Mouse (Mus musculus) layer of hippocampus, postnatal 36 days (tissue): ENCODE measurements around the gene Onecut1. TPM values are rescaled to one million over a fixed set of nuclear protein-coding genes. Genes with fewer than 3 reads are reported as not detected.

ENCODE experiments used
- DNase-seq, 2 experiments: peaks; one replicate each; pipeline ENCODE4 v3.0.0; 2022
- total RNA-seq, 2 experiments: library from RNA; stranded (reverse); gene quantifications; 2 replicates each; pipeline ENCODE4 v1.2.3; 2021

Onecut1 gene
- 1 to 10 TPM in 1 of 2 experiments, under 1 TPM in 1; 0.35 to 1.1 TPM for total RNA-seq

DNA sequence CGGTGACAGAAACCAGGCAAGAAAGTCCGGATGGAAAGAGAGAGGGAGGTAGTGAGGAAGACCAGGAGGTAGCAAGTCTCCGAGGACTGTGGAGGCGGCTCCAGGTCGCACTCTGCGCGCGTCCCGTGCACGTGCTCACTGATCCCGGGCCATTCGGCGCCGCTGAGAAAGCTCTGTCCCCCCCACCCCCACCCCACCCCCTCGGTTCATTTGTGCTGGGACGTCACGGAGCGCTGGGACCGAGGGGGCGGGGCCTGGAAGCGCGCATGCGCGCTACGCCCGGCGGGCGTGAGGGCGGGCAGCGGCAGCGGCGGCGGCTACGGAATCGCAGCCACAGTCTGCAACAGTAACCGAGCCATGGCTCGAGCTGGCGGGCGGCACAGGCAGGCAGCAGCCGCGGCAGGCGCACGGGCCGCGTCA lies at the start of gene Onecut1:
Gene Onecut1 (plus strand): TSS at position 361 of the 420 bp plus-strand sequence.
- no peak for DNase-seq

- DNase-seq: no peak
Observed at GRCm38 (mm10) chr9:74819736-74820511, 41.8 kb upstream of the Onecut1 start.

GRCm38 (mm10) chr9:74825102-74825501 lies 36.6 kb upstream of the Onecut1 start:
- no peak for DNase-seq

GRCm38 (mm10) chr9:74829206-74829605 lies 32.5 kb upstream of the Onecut1 start:
- DNase-seq: no peak

GRCm38 (mm10) chr9:74842890-74843289 lies 18.8 kb upstream of the Onecut1 start:
- no peak for DNase-seq

DNA sequence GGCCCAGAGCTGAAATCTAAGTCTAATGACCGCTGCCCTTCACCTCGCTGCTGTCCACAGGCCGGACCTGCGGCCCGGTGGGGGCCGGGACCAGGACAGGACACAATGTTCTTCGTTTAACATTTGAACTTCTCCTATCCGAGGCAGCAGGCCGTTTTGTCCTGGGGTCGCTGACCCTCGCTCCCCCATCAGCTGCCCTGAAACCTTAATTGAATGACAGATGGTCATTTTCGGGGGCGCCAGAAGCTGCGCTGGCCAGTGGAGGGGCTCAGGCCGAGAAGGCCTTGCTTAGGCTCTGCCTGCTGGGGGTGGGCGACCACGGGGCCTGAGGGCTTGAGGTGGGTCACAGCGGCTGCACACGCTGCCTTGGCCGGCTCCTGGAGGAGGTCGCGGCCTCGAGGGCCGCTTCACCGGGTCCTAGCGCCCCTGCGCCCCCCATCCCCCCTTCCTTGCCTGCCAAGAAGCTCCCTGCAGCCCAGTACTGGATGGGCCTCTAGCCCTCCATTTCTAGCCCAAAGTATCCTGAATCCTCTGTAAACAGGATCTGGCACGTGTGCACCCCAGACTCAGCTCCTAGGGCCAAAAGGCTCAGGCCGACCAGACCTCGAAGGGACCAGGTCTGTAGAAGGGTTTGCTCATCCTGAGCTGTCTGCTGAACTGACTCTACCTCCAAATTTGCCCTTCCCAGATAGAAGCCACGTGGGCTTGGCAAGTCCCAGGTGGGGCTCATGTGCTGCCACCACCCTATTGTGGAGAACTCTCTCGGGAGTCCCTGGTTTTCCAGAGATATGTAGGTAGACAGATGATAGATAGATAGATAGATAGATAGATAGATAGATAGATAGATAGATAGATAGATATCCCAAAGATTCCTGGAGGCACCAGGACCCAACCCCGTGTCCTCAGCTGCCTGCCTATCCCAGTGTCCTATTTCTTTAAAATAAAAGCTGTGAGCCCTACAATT lies 14.6 kb upstream of the Onecut1 start:
- no peak for DNase-seq

GRCm38 (mm10) chr9:74848411-74849194 lies 13.1 kb upstream of the Onecut1 start:
- no peak for DNase-seq

- DNase-seq: no peak
Observed at GRCm38 (mm10) chr9:74849195-74849978, 12.3 kb upstream of the Onecut1 start.

DNA sequence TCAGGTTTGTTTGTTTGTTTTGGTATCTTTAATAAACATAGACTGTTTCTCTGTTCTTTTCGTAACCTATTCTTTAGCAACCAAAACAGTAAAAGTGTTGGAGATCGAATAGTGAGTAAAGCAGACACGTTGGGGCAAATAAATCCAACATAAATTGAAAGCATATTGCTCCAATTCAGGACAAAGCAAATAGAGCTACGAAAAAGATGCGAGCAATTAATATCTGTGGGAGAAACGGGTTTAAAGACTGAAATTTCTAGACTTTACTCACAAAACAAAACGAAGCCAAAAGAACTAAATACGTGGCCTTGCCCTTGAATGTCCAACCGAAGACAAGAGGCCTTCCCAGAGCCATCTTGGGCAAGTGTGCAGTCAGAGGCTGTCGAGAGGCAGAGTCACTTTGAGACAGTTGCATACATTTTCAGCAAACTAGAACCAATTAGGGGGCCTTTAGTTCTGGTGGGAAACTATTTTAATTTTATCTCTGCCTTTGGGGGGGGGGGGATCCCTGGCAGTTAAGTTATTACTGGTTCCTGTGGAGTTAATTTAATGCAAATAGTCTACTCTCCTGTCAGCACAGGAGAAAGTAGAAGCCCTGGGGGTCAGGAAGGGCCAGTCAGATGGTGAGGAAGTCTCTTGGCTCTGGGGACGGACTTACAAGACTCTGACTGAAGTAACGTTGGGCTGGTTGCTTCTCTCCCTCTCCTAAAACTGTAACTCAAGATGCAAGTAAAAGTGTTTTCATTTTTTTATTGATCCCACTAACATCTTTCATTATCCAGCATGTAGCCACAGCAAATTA lies 11.5 kb upstream of the Onecut1 start:
- DNase-seq: no peak

DNA sequence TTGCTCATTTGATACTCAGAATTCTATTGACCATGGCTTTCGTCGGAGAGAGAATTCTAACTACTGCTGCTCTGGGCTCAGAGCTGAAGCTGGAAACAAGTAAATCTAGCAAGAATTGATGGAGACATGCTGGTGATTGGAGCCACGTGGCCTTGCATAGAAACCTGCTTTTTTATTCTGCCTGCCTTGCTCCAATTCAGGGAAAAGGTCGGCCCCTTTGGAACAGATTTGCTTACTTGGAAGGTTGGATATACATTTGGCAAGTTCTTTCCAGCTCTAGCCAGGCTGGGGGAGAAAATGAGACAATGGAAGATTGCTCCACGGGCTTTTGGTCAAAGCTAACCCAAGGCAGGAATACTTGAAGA lies 11.0 kb upstream of the Onecut1 start:
- DNase-seq: no peak

DNA sequence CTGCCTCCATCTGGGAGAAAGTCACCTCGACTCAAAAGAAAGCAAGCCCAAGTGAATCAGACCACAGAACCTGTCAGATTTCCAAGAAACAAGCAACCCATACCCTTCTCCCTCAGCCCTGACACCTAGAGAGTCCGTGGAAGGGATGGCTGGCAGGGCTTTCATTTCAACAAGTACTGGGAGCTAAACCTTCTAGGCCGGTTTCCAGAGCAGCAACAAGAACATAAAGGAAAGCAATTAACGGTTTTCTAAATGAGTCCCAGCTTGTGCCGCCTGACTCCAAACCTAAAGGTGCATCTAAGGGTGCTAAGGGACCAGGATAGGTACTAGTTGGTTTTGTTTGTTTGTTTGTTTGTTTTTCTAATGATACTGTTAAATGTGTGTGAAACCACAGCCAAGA lies 10.1 kb upstream of the Onecut1 start:
- no peak for DNase-seq

DNA sequence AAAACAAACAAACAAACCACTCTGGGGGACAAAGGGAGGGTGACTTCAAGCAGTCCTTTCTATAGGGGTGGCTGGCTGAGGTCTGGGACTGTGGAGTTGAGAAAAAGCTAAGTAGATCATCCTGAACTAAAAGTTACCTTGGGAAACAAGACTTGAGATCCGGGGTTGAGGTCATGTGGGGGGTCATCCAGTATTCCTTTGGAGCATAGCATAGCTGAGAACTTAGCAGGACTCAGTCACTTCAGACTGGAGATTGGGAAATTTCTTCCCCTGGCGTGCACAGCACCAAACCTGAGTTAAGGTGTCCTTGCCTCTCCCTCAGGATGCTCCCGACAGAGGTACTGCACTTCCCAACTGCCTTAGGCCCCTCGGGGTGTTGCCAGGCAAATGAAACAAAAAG lies 9.4 kb upstream of the Onecut1 start:
- no peak for DNase-seq

GRCm38 (mm10) chr9:74853191-74854072 lies 8.3 kb upstream of the Onecut1 start:
- DNase-seq: no peak

- no peak for DNase-seq
Observed at GRCm38 (mm10) chr9:74854073-74854591, 7.6 kb upstream of the Onecut1 start.

GRCm38 (mm10) chr9:74855446-74855845 lies 6.3 kb upstream of the Onecut1 start:
- DNase-seq: no peak

DNA sequence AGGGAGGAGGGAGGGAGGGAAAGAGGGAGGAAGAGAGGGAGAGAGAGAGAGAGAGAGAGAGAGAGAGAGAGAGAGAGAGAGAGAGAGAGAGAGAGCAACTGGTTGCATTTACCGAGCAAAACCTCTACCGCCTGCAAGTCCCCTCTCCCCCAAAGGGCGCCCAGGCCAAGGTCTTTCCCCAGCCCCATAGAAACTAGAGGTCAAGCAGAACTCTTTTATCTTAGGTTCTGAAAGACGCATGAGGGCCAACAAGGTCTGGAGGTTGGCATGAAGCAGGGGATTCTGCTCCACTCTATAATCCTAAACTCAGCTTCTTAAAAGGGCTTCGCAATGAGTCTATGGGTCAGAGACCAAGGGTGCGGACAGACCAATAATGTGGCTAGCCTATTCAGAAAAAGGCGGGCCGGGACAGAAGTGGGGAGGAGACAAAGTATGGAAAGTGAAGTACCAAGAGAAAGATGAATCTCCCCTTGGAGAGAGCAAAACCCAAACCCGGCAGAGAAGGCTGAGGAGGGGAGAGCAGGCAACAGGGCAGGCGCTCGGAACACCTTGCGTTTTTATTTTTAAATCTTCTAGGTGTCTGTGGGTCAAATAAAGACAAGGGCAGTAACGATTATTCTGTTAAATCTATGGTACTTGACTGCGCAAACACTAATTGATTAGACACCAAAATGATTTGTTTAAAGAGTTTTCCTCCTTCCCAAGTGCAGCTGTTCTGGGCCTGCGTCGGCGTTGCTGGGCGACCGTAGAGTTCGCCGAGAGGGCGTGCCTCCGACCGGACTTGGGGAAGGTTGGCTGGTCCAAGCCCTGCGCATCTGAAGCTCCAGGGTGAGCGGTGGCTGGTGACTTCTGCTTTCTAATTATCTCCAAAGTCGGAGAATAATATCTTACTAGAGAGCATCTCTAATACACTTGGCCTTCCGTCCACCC lies 4.9 kb upstream of the Onecut1 start:
- DNase-seq: no peak

GRCm38 (mm10) chr9:74857508-74857840 lies 4.2 kb upstream of the Onecut1 start:
- DNase-seq: no peak

- no peak for DNase-seq
Observed at GRCm38 (mm10) chr9:74858111-74858510, 3.6 kb upstream of the Onecut1 start.

GRCm38 (mm10) chr9:74860461-74860860 lies 1.3 kb upstream of the Onecut1 start:
- DNase-seq: no peak
